Mouse (Mus musculus) lung, embryonic 15.5 days (tissue): ENCODE results near the gene Sptbn2. TPM values are rescaled to one million over a fixed set of nuclear protein-coding genes. Genes with fewer than 3 reads are reported as not detected.

ENCODE experiments used
- ATAC-seq: fragments of 200-750 bp; cut with Nextera tagmentation; 2 replicates; pipeline ENCODE4 v1.8.0; 2017; ENCODE audit warnings: moderate number of reproducible peaks, borderline replicate concordance; ENCODE audit not compliant: low FRiP score, low TSS enrichment; ENCODE audit errors: extremely low read depth
- H3K27ac ChIP-seq: fragments of 300-500 bp; sonication (generic); 2 replicates; pipeline ENCODE4 v1.5.1; 2015; ENCODE audit warnings: moderate library complexity, mild to moderate bottlenecking, inconsistent platforms
- H3K27me3 ChIP-seq: fragments of 300-500 bp; sonication (generic); 2 replicates; pipeline ENCODE4 v1.6.1; 2015; ENCODE audit warnings: inconsistent platforms
- H3K36me3 ChIP-seq: fragments of 300-500 bp; sonication (generic); 2 replicates; pipeline ENCODE4 v1.6.1; 2015; ENCODE audit warnings: inconsistent platforms
- H3K4me1 ChIP-seq: fragments of 300-500 bp; sonication (generic); 2 replicates; pipeline ENCODE4 v1.6.1; 2015; ENCODE audit warnings: inconsistent platforms
- H3K4me2 ChIP-seq: fragments of 300-500 bp; sonication (generic); 2 replicates; pipeline ENCODE4 v1.6.1; 2015; ENCODE audit warnings: inconsistent platforms, mild to moderate bottlenecking, moderate library complexity
- H3K4me3 ChIP-seq: fragments of 300-500 bp; sonication (generic); 2 replicates; pipeline ENCODE4 v1.5.1; 2015; ENCODE audit warnings: mild to moderate bottlenecking, inconsistent platforms
- H3K9ac ChIP-seq: fragments of 300-500 bp; sonication (generic); 2 replicates; pipeline ENCODE4 v1.6.1; 2015; ENCODE audit warnings: inconsistent platforms
- H3K9me3 ChIP-seq: fragments of 300-500 bp; sonication (generic); 2 replicates; pipeline ENCODE4 v1.6.1; 2016; ENCODE audit warnings: inconsistent platforms
- WGBS: fragments of 180-500 bp; shearing (Covaris S2); methylation state at CpG from one replicate; pipeline ENCODE4 v1.1.7; 2015; 5-methylcytosine and 5-hydroxymethylcytosine counted together
- polyA plus RNA-seq: library from polyadenylated mRNA; unstranded; fragments of >200 nt; fragmentation: Nextera tagmentation; extraction: Ambion mirVana; gene quantifications from 2 replicates; pipeline ENCODE4 v1.2.1, GENCODE M21; 2015

The Sptbn2 gene
- polyA plus RNA-seq, 1 experiment from 2014 or later = 1.1 TPM

GRCm38 (mm10) chr19:4729186-4729585 is 18.2 kb downstream of the Sptbn2 start:
- 68% methylated on average over 9 of the region's 9 CpGs for WGBS
- Histone ChIP-seq H3K9ac (no peak overlapping the region), H3K27ac (no peak overlapping the region), H3K4me2 (no peak overlapping the region), H3K4me3 (no peak overlapping the region), H3K27me3 (no peaks in the 10 kb centered on the region), H3K9me3 (no peaks in the 10 kb centered on the region), H3K36me3 (no peaks in the 10 kb centered on the region), H3K4me1 (no peaks in the 10 kb centered on the region)
- ATAC-seq = no peak

DNA sequence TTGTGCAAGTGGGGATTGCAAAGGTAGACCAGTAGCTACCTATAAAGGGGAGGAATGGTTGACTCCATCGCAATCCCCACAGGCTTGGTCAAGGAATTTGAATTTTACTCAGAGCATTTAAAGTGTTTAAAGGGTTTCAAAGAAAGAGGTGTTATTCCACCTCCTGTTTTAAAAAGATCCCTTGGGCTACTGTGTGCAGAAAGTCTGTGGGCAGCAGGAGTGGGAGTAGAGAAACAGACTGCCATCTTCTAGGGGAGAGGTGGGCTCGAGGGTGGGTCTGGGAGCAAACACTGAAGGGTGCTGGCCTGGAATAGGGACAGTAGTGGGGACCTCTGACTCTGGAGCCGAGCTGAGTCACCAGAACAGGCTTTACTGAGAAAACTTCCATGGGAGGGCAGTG is 22.1 kb downstream of the Sptbn2 start:
- no peak for ATAC-seq
- H3K27ac ChIP-seq = no peak overlapping the region
- no peak overlapping the region for H3K4me3 ChIP-seq
- no peaks in the 10 kb centered on the region for H3K36me3 ChIP-seq
- 86% methylated on average over 3 of the region's 3 CpGs for WGBS
- no peaks in the 10 kb centered on the region for H3K4me1 ChIP-seq
- no peak overlapping the region for H3K9ac ChIP-seq
- H3K9me3 ChIP-seq = no peaks in the 10 kb centered on the region
- H3K4me2 ChIP-seq = no peak overlapping the region
- H3K27me3 ChIP-seq = no peaks in the 10 kb centered on the region

- Histone ChIP-seq H3K36me3 (no peaks in the 10 kb centered on the region), H3K9me3 (no peaks in the 10 kb centered on the region), H3K27me3 (no peaks in the 10 kb centered on the region), H3K9ac (no peak overlapping the region), H3K4me1 (no peaks in the 10 kb centered on the region), H3K4me2 (no peak overlapping the region), H3K4me3 (no peak overlapping the region), H3K27ac (no peak overlapping the region)
- WGBS = 72% methylated on average over 13 of the region's 13 CpGs
- ATAC-seq = no peak
Observed at GRCm38 (mm10) chr19:4737866-4738265, 26.9 kb downstream of the Sptbn2 start.

- 89% methylated on average over 11 of the region's 11 CpGs for WGBS
- H3K4me2 ChIP-seq = no peak overlapping the region
- H3K9me3 ChIP-seq = no peaks in the 10 kb centered on the region
- H3K4me1 ChIP-seq = no peaks in the 10 kb centered on the region
- no peak overlapping the region for H3K9ac ChIP-seq
- H3K36me3 ChIP-seq = no peaks in the 10 kb centered on the region
- no peak overlapping the region for H3K4me3 ChIP-seq
- H3K27me3 ChIP-seq = no peaks in the 10 kb centered on the region
- H3K27ac ChIP-seq = no peak overlapping the region
- ATAC-seq = no peak
Observed at GRCm38 (mm10) chr19:4739053-4739452, 28.1 kb downstream of the Sptbn2 start.

GRCm38 (mm10) chr19:4739762-4740161 is 28.8 kb downstream of the Sptbn2 start:
- 89% methylated on average over 5 of the region's 5 CpGs for WGBS
- Histone ChIP-seq H3K9me3 (no peaks in the 10 kb centered on the region), H3K36me3 (no peaks in the 10 kb centered on the region), H3K27me3 (no peaks in the 10 kb centered on the region), H3K4me3 (no peak overlapping the region), H3K4me1 (no peaks in the 10 kb centered on the region), H3K9ac (no peak overlapping the region), H3K4me2 (no peak overlapping the region), H3K27ac (no peak overlapping the region)
- no peak for ATAC-seq

- Histone ChIP-seq H3K9ac (no peak overlapping the region), H3K36me3 (no peaks in the 10 kb centered on the region), H3K9me3 (no peaks in the 10 kb centered on the region), H3K4me2 (no peak overlapping the region), H3K4me3 (no peak overlapping the region), H3K27ac (no peak overlapping the region), H3K4me1 (0 out of 2 replicates have a peak, but pooled peaks cover 3% of the 10 kb centered on the region), H3K27me3 (no peaks in the 10 kb centered on the region)
- WGBS = 72% methylated on average over 10 of the region's 10 CpGs
- ATAC-seq = no peak
Observed at GRCm38 (mm10) chr19:4741482-4741881, 30.5 kb downstream of the Sptbn2 start.

DNA sequence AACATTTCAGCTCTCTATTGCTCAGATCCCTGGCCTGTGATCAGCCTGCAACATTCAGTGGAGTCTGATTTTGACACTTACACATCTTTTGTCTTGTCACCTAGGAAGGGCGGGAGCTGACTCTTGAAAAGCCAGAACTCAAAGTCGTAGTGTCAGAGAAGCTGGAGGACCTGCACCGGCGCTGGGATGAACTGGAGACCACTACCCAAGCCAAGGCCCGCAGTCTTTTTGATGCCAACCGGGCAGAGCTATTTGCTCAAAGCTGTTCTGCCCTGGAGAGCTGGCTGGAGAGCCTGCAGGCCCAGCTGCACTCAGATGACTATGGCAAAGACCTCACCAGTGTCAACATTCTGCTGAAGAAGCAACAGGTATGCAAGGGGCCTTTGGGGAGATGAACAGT is 31.3 kb downstream of the Sptbn2 start:
- Histone ChIP-seq H3K4me1 (0 out of 2 replicates have a peak, but pooled peaks cover 3% of the 10 kb centered on the region), H3K9me3 (no peaks in the 10 kb centered on the region), H3K4me2 (no peak overlapping the region), H3K36me3 (no peaks in the 10 kb centered on the region), H3K9ac (no peak overlapping the region), H3K27ac (no peak overlapping the region), H3K27me3 (no peaks in the 10 kb centered on the region), H3K4me3 (no peak overlapping the region)
- ATAC-seq = no peak
- WGBS = 80% methylated on average over 6 of the region's 6 CpGs

GRCm38 (mm10) chr19:4743524-4743923 is 32.6 kb downstream of the Sptbn2 start:
- ATAC-seq = no peak
- 42% methylated on average over 5 of the region's 5 CpGs for WGBS
- Histone ChIP-seq H3K27me3 (no peaks in the 10 kb centered on the region), H3K27ac (no peak overlapping the region), H3K4me3 (no peak overlapping the region), H3K9me3 (no peaks in the 10 kb centered on the region), H3K9ac (no peak overlapping the region), H3K4me1 (0 out of 2 replicates have a peak, but pooled peaks cover 3% of the 10 kb centered on the region), H3K4me2 (no peak overlapping the region), H3K36me3 (no peaks in the 10 kb centered on the region)

DNA sequence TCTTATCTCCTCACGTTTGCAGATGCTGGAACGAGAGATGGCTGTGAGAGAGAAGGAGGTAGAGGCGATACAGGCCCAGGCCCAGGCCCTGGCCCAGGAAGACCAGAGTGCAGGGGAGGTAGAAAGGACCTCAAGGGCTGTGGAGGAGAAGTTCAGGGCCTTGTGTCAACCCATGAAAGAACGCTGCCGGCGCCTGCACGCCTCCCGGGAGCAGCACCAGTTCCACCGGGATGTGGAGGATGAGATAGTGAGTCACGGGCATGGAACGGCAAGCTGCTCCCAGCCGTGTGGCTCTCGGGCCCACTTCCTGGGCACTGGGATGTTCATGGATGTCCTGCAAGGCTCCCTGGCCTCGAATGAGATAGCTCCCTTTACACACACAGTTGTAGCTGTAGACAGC is 33.1 kb downstream of the Sptbn2 start:
- no peak overlapping the region for H3K4me2 ChIP-seq
- H3K4me1 ChIP-seq = 0 out of 2 replicates have a peak, but pooled peaks cover 3% of the 10 kb centered on the region
- WGBS = 75% methylated on average over 14 of the region's 14 CpGs
- no peaks in the 10 kb centered on the region for H3K36me3 ChIP-seq
- no peak for ATAC-seq
- H3K27ac ChIP-seq = no peak overlapping the region
- H3K9ac ChIP-seq = no peak overlapping the region
- H3K4me3 ChIP-seq = no peak overlapping the region
- no peaks in the 10 kb centered on the region for H3K9me3 ChIP-seq
- H3K27me3 ChIP-seq = no peaks in the 10 kb centered on the region

- H3K27me3 ChIP-seq = no peaks in the 10 kb centered on the region
- no peaks in the 10 kb centered on the region for H3K9me3 ChIP-seq
- no peak for ATAC-seq
- H3K27ac ChIP-seq = no peak overlapping the region
- H3K4me1 ChIP-seq = 0 out of 2 replicates have a peak, but pooled peaks cover 3% of the 10 kb centered on the region
- no peak overlapping the region for H3K4me3 ChIP-seq
- H3K4me2 ChIP-seq = no peak overlapping the region
- no peaks in the 10 kb centered on the region for H3K36me3 ChIP-seq
- WGBS = 41% methylated on average over 9 of the region's 9 CpGs
- no peak overlapping the region for H3K9ac ChIP-seq
Observed at GRCm38 (mm10) chr19:4745057-4745456, 34.1 kb downstream of the Sptbn2 start.

- Histone ChIP-seq H3K9me3 (no peaks in the 10 kb centered on the region), H3K4me2 (no peak overlapping the region), H3K4me1 (0 out of 2 replicates have a peak, but pooled peaks cover 3% of the 10 kb centered on the region), H3K27me3 (no peaks in the 10 kb centered on the region), H3K4me3 (no peak overlapping the region), H3K27ac (no peak overlapping the region), H3K36me3 (no peaks in the 10 kb centered on the region), H3K9ac (no peak overlapping the region)
- WGBS = 92% methylated on average over 10 of the region's 10 CpGs
- no peak for ATAC-seq
Observed at GRCm38 (mm10) chr19:4745681-4746080, 34.7 kb downstream of the Sptbn2 start.

DNA sequence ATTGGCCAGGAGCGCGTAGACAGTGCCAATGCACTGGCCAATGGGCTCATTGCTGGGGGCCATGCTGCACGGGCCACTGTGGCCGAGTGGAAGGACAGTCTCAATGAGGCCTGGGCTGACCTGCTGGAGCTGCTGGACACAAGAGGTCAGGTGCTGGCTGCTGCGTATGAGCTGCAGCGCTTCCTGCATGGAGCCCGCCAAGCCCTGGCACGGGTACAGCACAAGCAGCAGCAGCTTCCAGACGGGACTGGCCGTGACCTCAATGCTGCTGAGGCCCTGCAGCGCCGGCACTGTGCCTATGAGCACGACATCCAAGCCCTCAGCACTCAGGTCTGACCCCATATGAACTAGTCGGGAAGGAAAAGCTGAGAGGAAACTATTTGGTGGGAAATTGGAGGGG is 35.6 kb downstream of the Sptbn2 start:
- ATAC-seq = peak; percentile 11; the same call in 1 of the 2 replicates
- H3K27me3 ChIP-seq = no peaks in the 10 kb centered on the region
- H3K4me2 ChIP-seq = no peak overlapping the region
- no peaks in the 10 kb centered on the region for H3K36me3 ChIP-seq
- H3K9ac ChIP-seq = no peak overlapping the region
- H3K4me1 ChIP-seq = 0 out of 2 replicates have a peak, but pooled peaks cover 3% of the 10 kb centered on the region
- no peak overlapping the region for H3K27ac ChIP-seq
- WGBS = 77% methylated on average over 14 of the region's 14 CpGs
- no peaks in the 10 kb centered on the region for H3K9me3 ChIP-seq
- no peak overlapping the region for H3K4me3 ChIP-seq
